Mouse (Mus musculus) thymus, adult 2 months (tissue): Measurements from ENCODE around the gene Sesn2.

Source experiments
- CTCF ChIP-seq: fragments of 200-500 bp; IDR thresholded peaks from 2 replicates; pipeline ENCODE4 v1.5.1; 2012; ENCODE audit warnings: mild to moderate bottlenecking, control low read depth, low read length, moderate library complexity, borderline replicate concordance; ENCODE audit not compliant: control insufficient read depth, poor library complexity, insufficient read depth; ENCODE audit errors: extremely low read depth
- POLR2A ChIP-seq: fragments of 200-500 bp; IDR thresholded peaks from 2 replicates; pipeline ENCODE4 v1.6.1; 2012; ENCODE audit warnings: mild to moderate bottlenecking, low read length, control low read depth, moderate library complexity; ENCODE audit not compliant: control insufficient read depth, poor library complexity, insufficient read depth; ENCODE audit errors: extremely low read depth

DNA sequence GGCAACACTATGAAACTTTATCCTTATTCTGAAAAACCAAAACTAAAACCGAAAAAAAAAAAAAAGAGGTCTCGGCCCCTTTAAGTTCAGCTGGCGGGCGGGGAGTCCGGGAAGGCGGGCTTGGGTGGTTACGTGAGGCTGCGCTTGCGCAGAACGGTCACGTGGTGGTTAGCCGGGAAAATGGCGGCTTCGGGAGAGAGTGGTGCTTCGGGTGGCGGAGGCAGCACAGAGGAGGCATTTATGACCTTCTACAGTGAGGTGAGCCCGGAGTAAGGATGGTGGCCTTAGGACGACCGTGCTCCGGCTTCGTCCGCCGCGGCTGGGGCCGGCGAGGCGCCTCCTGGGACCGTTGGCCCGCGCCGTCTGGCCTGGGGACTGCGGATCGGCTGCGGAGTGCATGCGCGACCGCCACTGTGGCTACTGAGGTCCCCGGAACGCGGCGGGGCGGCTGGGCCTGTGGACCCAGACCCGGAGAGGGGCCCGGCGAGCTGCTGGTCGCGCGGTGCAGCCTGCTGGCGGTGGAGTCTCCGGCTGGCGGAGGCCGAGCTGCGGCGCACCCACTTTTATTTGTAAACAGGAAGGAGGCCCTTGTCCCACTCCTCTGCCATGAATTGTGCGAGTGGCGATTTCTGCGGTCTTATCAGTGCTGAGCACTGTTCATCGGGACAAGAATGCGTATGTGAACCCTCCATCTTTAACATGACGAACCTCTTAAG is 25.3 kb upstream of the Sesn2 start, which contains the start of gene Dnajc8:
- no peak for TF ChIP-seq CTCF
- TF ChIP-seq POLR2A: peak; percentile 74; the same call in 1 of the 2 replicates
